Mouse (Mus musculus) neutrophil, adult 5-6 weeks (primary cell): ENCODE results near the gene Flot2. TPM values are rescaled to one million over a fixed set of nuclear protein-coding genes. Genes with fewer than 3 reads are reported as not detected.
A peak's percentile ranks its signal among the peaks of the same experiment; 100 is the strongest.
"Not testable (repeated sequence)": the region's sequence is repeated elsewhere in the genome, so short reads cannot be mapped to it uniquely, and the experiment has no call there.

Source experiments
- ATAC-seq: fragments of 151-379, 151-347 bp; 2 replicates; pipeline ENCODE4 v1.8.0; 2017; ENCODE audit warnings: mild to moderate bottlenecking, moderate TSS enrichment; ENCODE audit not compliant: insufficient number of reproducible peaks, poor library complexity, low FRiP score, severe bottlenecking; ENCODE audit errors: extremely low read depth
- total RNA-seq: library from RNA; stranded (forward); fragments of 200-1000 nt; gene quantifications from 2 replicates; pipeline ENCODE4 v1.2.3, GENCODE M21; 2017

The Flot2 gene
- 22.8 and 23.2 TPM in 2 replicates for total RNA-seq

DNA sequence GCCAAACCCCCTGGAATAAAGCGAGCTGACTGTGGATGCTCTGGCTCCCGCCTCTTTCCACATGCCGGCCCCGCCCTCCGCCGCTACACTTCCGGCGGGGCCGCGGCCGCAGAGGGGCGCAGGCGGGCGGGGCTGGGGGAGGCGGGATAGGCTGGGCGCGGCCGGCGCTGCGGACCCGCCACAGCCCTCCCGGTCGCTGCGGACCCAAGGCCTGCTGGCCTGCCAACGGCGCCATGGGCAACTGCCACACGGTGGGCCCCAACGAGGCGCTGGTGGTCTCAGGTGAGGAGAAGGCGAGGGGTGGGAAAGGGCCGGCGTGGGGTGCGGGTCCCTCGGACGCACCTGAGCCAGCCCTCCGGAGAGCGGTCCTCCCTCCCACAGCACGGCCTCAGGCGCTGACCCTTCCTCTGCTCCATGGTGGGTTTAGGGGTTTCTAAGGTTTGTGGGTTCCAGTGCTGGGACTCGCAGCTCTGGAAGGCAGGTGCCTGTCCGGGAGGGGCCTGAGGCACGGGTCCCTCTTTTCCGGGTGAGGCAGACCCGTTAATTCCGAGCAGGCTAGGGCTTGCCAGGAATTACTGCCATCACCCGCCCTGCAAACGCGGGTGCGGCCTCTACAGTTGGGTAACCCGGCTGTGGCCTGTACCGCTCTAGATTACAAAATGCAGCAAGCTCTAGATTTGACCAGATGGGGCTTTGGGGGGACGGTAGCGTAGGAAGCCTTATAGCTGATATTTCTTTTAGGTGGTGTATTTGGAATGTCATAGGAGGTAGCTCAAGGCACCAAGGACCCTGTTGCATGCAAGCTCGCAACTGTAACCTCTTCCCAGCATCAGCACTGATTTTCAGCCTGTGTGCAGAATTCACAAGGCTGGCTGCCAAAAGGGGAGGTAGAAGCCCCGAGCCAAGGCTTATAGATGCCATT lies at the start of gene Flot2:
Gene Flot2, plus strand, starts transcription at position 101 of the 922 bp plus-strand sequence.
- ATAC-seq: peak; percentile 31; the same call in 1 of the 2 replicates

DNA sequence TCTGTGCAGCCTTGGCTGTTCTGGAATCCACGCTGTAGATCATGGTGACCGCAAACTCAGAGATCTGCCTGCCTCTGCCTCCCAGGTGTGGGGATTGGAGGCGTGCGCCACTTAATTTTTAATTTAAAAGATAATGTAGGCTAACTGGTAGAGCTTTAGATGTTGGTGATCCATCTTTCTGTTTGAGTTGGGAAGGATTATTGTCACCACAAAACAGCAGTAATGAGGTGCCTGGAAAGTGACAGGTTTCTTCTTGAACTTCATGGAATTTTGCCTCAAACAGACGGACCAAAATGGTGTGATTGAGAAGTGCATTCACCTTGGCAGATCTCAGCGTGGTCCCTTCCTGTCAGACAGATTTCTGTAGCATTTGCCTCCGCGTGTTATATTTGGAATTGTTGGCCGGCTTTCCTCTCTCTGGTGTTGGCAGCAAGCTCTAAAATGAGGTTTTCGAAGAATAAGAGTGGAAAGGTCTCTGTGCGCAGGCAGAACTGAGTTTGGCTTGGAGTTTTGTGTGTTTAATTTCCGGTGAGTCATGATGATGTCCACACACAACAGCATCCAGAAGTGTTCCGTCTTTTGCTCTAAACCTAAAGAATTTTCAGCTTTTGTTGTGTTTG lies 48.5 kb upstream of the Flot2 start:
- no peak for ATAC-seq

DNA sequence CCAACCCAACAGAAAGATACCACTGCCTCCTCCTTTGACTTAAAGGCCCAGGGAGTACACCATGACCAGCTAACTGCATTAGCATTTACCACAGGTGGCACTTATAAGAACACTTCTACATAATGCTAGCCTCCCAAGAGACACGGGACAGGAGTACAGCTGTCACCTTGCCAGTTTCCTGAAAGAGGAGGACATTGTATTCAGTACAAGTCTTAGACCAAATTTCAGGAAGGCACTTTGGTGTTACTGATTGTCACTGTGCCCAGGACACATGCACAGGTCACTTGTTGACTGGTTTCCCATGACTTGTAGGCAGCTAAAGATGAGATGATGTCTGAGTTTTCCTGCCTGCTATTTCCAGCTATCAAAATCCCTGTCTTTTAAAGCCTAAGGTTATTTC lies 42.2 kb upstream of the Flot2 start:
- no peak for ATAC-seq

DNA sequence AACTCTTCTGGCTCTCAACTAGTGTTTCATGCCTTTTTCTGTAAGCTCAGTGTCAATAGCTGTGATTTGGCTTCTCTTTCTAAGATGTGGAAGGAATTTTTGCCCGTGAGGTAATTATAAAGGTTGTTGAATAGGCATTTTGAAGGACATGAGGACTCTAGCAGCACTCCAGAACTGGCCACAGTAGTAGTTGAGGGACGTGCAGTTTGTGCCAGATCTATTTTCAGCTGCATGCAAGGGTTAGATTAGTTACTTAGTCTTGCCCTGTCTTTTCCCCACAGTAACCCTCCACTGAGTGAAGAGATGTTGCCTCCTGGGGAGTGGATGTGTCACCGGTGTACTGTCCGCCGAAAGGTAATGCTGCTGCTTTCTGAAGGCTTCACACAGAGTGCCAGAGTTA lies 31.3 kb upstream of the Flot2 start:
- ATAC-seq: no peak

DNA sequence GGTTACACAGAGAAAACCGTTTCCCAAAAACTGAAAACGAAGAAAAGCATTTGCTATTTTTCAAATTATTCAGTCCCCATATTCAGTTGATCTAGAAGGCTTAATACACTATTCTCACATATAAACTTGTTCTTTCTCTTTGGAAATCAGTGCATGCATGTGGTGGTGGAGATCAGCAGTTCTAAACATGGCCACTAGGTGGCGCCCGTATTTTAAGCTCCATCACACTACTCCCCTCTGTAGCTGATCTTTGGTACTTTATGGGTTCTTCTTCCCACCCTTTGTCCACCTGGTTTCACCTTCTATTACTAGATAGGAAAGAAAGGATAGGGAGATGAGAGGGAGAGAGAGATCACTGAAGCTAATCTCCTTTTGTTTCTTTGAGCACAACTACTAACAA lies 18.1 kb upstream of the Flot2 start:
- peak; percentile 73 for ATAC-seq

DNA sequence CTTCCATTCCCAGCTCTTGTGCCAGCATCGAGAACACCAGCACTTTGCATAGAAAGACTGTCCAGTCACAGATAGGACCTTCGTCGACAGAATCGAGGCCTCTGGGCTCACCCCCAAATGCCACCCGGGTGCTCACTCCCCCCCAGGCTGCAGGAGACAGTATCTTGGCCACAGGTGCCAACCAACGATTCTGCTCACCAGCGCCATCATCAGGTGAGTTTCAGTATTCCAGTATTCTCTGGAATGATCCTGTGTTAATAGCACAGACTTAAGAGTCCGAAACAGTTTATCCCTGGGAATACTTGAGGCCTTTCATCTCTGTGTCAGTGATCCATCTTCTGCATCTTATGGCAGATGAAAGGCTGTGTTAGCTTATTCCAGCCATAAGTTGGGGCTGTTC lies 14.1 kb upstream of the Flot2 start:
- 0 out of 2 replicates have a peak, but pooled peaks have one; percentile 20 for ATAC-seq

DNA sequence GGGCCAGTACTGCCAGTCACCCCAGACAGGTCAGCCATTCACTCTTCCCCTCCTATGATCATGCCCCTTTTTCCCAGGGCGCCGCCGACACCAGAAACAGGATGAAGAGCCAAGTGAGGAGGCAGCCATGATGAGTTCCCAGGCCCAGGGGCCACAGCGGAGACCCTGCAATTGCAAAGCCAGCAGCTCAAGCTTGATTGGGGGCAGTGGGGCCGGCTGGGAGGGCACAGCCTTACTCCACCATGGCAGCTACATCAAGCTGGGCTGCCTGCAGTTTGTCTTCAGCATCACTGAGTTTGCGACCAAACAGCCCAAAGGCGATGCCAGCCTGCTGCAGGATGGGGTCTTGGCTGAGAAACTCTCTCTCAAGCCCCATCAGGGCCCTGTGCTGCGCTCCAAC lies 8.5 kb upstream of the Flot2 start:
- no peak for ATAC-seq

DNA sequence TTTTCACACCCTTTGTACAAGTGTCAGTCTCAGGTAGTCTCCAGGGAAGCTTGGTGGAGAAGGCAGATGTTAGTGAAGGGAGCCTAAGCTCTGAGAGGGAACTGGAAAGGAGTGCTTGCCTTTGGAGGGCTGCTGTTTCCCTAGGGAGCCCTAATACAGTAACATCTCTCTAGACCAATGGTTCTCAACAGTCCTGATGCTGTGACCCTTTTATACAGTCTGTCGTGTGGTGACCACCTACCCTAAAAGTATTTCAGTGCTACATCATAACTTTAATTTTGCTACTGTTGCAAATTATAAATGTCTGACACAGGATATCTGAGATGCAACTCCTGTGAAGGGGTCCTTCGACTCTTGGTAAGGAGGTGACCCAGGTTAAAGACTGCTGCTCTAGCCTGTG lies 7.1 kb upstream of the Flot2 start:
- no peak for ATAC-seq

DNA sequence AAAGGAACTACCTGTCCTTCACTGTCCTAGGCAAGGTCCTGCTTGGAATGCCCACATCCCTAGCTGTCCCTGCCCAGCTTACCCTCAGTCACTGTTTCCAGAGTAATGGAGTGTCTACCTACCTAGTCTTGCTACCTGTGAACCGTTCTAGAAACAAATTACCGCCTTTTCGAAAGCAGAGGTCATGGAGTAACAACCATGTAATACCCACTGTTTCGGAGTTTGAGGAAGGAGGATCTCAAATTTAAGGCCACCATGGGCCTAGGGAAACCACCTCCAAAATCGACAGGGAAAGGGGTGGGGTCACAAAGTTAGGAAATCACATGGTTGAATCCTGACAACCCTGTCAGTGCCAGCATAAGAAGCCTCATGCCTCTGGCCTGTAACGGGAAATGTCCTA lies 6.3 kb upstream of the Flot2 start:
- ATAC-seq: no peak

DNA sequence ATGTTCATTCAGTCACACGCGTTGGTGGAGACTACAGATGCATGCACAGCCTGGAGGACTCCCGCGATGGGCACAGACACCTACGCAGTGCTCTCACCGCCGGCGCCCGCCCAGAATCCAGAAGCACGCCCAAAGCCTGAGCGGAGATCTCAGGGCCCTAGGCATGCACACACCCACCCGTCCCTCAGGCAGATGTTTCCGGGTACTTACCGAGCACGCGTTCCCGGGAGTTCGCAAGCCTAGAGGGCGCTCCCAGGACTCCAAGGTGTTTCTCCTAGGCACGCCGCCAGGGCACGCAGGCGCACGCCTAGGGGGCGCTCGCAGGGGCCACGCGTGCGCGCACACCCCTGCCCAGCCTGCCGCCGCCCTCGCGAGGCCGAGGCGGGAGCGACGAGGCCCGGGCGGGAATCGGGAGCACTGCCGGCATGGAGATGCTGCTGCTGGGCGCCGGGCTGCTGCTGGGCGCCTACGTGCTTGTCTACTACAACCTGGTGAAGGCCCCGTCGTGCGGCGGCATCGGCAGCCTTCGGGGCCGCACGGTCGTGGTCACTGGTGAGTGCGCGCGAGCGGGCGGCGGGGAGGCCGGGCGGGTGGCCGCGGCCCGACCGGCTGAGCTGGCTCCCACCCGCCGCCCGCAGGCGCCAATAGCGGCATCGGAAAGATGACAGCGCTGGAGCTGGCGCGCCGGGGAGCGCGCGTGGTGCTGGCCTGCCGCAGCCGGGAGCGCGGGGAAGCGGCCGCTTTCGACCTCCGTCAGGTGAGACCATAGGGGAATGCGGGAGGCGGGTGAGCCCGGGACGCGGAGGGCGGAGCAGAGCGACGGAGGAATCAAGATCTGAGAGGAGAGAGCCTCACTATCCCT lies 5.6 kb upstream of the Flot2 start, which contains the start of gene Dhrs13:
Gene Dhrs13, plus strand, starts transcription at position 334 of the 862 bp plus-strand sequence.
- ATAC-seq: peak; percentile 43; the same call in 1 of the 2 replicates

DNA sequence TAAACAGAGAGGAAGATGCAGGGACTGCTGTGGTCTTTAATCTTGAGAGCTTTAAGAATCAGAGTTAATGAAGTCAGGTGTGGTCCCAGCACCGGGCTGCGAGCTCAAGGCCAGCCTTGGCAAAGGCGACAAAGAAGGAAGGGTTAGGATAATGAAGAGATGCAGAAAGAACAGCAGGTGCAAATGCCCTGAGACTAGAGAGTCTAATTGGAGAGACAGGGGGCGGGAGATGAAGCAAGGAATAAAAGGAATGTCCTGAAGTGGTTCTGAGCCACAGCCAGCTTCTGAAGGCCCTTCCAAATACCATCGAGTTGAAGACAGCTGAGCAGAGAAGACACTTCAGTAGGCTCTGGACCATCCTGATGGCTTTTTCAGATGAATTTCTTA lies 4.9 kb upstream of the Flot2 start:
- ATAC-seq: no peak

DNA sequence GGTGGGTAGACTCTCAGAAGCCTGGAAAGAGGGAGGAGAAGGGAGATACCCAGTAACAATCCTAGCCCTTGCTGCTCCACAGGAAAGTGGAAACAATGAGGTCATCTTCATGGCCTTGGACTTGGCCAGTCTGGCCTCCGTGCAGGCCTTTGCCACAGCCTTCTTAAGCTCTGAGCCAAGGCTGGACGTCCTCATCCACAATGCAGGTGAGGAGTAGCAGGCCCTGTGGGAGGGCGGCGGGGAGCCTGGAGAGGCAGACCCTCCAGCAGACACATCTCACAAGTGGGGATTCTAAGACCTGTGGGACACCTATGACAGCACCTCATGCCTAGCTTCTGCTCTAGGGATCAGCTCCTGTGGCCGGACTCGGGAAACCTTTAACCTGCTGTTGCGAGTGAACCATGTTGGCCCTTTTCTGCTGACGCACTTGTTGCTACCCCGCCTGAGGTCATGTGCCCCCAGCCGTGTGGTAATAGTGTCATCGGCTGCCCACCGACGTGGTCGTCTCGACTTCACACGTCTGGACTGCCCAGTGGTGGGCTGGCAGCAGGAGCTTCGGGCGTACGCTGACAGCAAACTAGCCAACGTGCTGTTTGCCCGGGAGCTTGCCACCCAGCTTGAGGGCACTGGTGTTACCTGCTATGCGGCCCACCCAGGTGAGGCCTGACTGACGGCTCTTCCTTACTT lies 3.7 kb upstream of the Flot2 start:
- no peak for ATAC-seq

DNA sequence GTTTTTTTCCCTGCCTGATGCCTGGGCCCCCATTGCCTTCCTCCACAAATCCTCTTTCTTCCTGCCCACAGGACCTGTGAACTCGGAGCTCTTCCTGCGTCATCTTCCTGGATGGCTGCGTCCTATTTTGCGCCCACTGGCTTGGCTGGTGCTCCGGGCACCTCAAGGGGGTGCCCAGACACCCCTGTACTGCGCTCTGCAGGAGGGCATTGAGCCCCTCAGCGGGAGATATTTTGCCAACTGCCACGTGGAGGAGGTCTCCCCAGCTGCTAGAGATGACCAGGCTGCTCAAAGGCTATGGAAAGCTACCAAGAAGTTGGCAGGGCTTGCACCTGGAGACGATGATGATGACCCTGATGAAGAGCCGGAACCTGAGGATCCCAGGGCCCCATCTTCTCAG lies 940 bp upstream of the Flot2 start:
- ATAC-seq: no peak

DNA sequence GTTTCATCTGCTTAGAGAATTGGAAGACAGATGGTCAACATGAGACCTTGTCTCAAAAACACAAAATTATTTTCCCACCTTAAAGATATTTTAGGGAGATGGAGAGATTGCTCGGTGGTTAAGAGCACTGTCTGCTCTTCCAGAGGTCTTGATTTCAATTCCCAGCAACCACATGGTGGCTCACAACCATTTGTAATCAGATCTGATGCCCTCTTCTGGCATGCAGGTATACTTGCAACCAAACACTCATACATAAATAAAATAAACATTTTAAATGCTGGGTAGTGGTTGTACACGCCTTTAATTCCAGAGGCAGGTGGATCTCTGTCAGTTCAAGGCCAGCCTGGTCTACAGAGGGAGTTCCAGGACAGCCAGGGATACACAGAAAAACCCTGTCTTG lies 3.1 kb downstream of the Flot2 start:
- ATAC-seq: no peak

DNA sequence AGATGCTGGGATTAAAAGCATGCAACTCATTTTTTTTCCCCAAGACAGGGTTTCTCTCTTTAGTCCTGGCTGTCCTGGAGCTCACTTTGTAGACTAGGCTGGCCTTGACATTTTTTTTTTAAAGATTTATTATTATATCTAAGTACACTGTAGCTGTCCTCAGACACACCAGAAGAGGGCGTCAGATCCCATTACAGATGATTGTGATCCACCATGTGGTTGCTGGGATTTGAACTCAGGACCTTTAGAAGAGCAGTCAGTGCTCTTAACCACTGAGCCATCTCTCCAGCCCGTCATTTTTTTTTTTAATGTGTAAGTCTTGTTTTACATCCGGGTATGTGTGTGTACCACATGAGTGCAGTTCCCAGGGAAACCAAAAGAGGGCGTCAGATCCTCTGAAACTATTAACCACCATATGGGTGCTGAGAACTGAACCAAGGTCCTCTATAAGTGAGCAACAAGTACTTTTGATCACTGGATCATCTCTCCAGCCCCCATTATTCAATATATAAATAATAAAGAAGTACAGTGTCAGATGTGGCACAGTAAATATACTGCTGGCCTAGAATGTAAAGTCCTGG lies 4.6 kb downstream of the Flot2 start:
- not testable (repeated sequence) for ATAC-seq

DNA sequence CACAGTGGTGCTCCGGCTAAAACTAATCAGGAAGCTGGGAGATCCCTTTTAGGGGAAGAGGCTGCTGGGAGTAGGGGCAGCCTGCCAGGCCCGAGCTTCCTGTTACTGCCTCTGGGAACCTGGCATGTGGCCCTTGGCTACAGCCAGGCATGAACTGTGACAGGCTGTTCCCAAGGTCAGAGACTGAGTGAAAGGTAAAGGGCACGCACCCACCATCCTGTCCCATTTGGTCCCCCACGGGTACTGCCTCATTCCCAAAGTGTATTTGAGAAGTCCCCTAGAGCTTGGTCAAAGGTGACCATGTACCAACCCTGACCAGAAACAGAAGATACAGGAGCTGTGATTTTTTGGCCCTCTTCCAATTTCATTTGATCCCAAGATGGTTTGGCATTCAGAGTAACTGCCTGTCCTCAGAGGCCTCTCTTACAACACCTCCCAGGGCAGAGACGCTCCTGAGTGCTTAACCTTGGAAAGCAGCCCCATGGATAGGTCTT lies 7.1 kb downstream of the Flot2 start:
- no peak for ATAC-seq

DNA sequence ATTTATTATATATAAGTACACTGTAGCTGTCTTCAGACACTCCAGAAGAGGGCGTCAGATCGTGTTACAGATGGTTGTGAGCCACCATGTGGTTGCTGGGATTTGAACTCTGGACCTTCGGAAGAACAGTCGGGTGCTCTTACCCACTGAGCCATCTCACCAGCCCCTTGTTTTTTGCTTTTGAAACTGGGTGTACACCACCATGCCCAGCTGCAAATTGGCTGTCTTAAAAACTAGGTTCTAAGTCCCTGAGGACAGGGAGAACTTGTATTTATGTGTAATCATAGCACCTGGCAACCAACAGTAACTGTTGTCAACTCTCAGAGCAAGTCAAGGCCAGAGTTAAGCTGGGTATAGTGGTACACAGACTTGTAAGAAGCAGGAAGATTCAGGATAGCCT lies 10.9 kb downstream of the Flot2 start:
- ATAC-seq: not testable (repeated sequence)

DNA sequence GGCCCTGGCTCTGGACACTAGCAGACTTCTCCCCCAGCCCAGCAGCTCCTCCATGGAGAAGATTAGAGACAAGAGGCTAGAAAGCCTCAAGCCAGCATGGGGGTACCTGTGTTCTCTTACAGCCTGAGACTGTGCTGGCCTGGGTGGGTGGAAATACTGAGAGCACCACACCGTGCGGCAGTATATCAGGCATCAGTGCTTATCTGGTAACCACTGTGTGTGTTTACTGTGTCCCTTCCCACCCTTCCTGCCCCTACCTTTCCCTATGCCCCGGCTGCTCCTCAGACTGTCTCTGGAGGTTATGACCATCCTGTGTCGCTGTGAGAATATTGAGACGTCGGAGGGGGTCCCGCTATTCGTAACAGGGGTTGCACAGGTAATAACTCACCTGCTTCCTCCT lies 15.3 kb downstream of the Flot2 start:
- no peak for ATAC-seq
